Mouse (Mus musculus) heart, postnatal 10 days (tissue): ENCODE measurements around the gene 4933434E20Rik. TPM values are rescaled to one million over a fixed set of nuclear protein-coding genes. Genes with fewer than 3 reads are reported as not detected.
A peak's percentile ranks its signal among the peaks of the same experiment; 100 is the strongest.

Experiments used
- DNase-seq, 2 experiments: peaks; one replicate each; pipeline ENCODE4 v3.0.0; 2021
- intact Hi-C: fragments of 180-260 bp; cut with DNase I; formaldehyde crosslinking; loops from one replicate; pipeline ENCODE4 v1.15.1; 2025
- total RNA-seq, 2 experiments: library from RNA; stranded (reverse); gene quantifications; 2 replicates each; pipeline ENCODE4 v1.2.3; 2021

4933434E20Rik gene
- 10 to 100 TPM; 56.2 to 63.2 TPM for total RNA-seq

- intact Hi-C loops, result loop anchor here (5.0 kb wide), 1 partner anchor 89 kb away; the partner anchor contains the start of gene Atp8b2
- DNase-seq, result peak; percentile 68 to 76
These were observed at the start of gene 4933434E20Rik for GRCm38 (mm10) chr3:90051441-90052350. TSS of gene 4933434E20Rik (plus strand) at chr3:90051636.

- intact Hi-C loops, result no loop called here
- no peak for DNase-seq
These were observed 47.2 kb upstream of the 4933434E20Rik start for GRCm38 (mm10) chr3:90004091-90004796.

- DNase-seq, result no peak
- intact Hi-C loops, result no loop called here
These were observed 41.1 kb upstream of the 4933434E20Rik start for GRCm38 (mm10) chr3:90010291-90010690.

DNA sequence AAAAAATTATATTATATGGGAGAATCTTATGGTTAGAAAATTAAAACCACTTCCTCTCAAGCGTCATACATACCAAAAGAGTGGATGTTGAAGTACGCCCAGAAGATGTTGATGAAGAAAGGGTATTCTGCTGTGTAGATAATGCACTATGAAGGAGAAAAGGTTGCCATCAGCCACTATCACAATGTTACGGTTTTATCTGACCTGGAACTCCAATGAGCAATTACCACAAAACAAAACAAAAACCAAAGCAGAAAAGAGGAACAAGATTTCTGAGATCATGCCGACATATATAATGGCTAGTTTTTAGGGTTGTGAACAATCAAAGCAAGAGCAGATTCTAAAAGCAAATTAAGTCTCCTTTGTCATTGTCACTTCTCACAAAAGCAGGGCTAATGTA, 34.8 kb upstream of the 4933434E20Rik start:
- intact Hi-C loops, result no loop called here
- no peak for DNase-seq

GRCm38 (mm10) chr3:90034653-90035052, 16.8 kb upstream of the 4933434E20Rik start:
- no peak for DNase-seq
- intact Hi-C loops, result no loop called here

GRCm38 (mm10) chr3:90036263-90036662, 15.2 kb upstream of the 4933434E20Rik start:
- no peak for DNase-seq
- intact Hi-C loops, result no loop called here

DNA sequence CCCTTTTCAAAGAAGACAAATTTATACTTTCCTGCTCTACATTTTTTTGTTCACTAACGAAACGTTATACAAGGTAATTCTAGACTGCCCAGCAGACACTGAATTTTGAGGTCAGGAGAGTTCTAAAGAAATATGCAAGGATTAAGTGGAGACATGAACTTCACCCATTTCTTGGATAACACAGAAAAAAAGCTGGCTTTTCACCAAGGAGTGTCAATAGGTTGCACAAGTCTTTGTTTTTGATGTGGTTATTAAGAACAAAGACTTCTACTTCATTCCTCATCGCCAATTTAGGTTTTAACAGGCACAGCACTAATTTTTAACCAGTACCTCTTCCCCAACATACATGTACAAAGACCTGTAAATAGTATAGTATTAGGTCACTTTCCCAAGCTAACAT, 1.7 kb upstream of the 4933434E20Rik start:
- intact Hi-C loops, result loop anchor here (5.0 kb wide), 1 partner anchor 87 kb away; the partner anchor contains the start of gene Atp8b2
- no peak for DNase-seq

- intact Hi-C loops, result loop anchor here (5.0 kb wide), 1 partner anchor 90 kb away; the partner anchor contains the start of gene Atp8b2
These were observed 1.2 kb downstream of the 4933434E20Rik start, which contains the start of gene Ubap2l for GRCm38 (mm10) chr3:90052351-90053241. TSS of gene Ubap2l (minus strand) at chr3:90052628.

GRCm38 (mm10) chr3:90061549-90061948, 10.1 kb downstream of the 4933434E20Rik start:
- no peak for DNase-seq
- intact Hi-C loops, result no loop called here

More at GRCm38 (mm10) chr3:90052351-90053241, 1.2 kb downstream of the 4933434E20Rik start, which contains the start of gene Ubap2l:
- DNase-seq, result peak; percentile 95

- no peak for DNase-seq
- intact Hi-C loops, result no loop called here
These were observed 11.1 kb downstream of the 4933434E20Rik start for GRCm38 (mm10) chr3:90062539-90062938.

- DNase-seq, result no peak
- intact Hi-C loops, result no loop called here
These were observed 12.9 kb downstream of the 4933434E20Rik start for GRCm38 (mm10) chr3:90064383-90064782.

GRCm38 (mm10) chr3:90065553-90065952, 14.1 kb downstream of the 4933434E20Rik start:
- intact Hi-C loops, result no loop called here
- DNase-seq, result peak; percentile 27 to 67

GRCm38 (mm10) chr3:90067851-90068250, 16.4 kb downstream of the 4933434E20Rik start:
- no peak for DNase-seq
- intact Hi-C loops, result no loop called here

GRCm38 (mm10) chr3:90069688-90070087, 18.3 kb downstream of the 4933434E20Rik start:
- DNase-seq, result no peak
- intact Hi-C loops, result loop anchor here (10.0 kb wide), 1 partner anchor 285 kb away; no protein-coding TSS in a partner anchor

GRCm38 (mm10) chr3:90072294-90072693, 20.9 kb downstream of the 4933434E20Rik start, which contains the start of gene Tpm3:
TSS of gene Tpm3 (plus strand) at chr3:90072649.
- intact Hi-C loops, result loop anchor here (10.0 kb wide), 1 partner anchor 287 kb away; no protein-coding TSS in a partner anchor
- no peak for DNase-seq

DNA sequence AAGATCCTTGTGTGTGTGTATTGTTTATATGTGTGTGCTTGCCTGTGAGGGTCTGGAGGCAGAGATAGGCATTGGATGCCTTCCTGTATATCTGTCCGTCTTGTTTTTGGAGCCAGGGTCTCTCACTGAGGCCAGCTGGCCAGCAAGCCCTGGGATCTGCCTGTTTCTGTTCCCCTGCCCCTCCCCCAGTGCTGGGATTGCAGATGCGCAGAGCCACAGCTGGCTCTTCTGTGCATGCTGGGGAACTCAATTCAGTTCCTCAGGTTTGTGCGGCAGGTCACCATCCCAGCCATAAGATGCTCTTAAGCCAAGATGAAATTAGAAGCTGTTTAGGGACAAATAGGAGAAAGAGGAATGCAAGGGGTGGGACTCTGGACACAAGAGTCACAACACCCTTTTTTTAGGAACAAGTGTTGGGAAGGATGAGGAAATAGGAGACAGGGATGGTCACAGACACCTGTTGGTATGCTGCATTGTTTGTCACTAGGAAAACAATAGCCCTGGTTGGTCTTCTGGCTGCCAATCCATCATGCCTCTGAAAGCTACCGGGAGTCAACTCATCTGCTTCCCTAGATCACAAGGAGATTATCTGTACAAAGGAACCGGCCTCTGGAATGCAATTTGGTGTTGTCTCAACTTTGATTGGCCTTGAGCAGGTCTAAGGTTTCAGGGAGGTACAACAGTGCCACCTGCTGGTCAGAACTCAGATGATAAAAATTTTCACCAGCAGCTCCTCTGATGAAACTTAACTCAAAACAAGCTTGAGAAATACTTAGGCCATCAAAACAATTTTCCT, 25.7 kb downstream of the 4933434E20Rik start:
- intact Hi-C loops, result loop anchor here (1.0 to 10.0 kb wide), 3 partner anchors 22 to 292 kb away; no protein-coding TSS in a partner anchor
- peak; percentile 88 to 91 for DNase-seq

DNA sequence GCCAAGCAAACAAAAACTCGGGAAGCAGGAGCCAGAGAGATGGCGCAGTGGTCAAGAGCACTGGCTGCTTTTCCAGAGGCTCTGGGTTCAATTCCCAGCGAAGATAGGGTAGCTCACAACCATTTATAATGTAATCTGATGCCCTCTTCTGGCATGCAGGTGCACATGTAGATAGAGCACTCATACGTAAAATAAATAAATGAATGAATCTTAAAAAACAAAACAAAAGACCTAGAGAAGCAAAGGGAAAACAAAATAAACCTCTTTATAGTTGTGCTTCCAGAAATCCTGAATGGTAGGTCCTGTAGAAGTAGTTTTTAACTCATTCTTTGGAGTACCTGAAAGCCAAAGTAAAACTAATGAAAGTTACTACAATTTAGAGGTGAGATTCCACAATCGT, 26.8 kb downstream of the 4933434E20Rik start:
- intact Hi-C loops, result loop anchor here (10.0 kb wide), 1 partner anchor 293 kb away; no protein-coding TSS in a partner anchor
- DNase-seq, result no peak

GRCm38 (mm10) chr3:90079133-90079762, 27.8 kb downstream of the 4933434E20Rik start:
- peak; percentile 96 for DNase-seq
- intact Hi-C loops, result loop anchor here (10.0 kb wide), 1 partner anchor 294 kb away; no protein-coding TSS in a partner anchor
